ENCODE assay signal across 22 mouse cellular contexts in genomic region chr3:85859311-85859710, GRCm38 (mm10). TPM values are rescaled to one million over a fixed set of nuclear protein-coding genes. Genes with fewer than 3 reads are reported as not detected.
DNase-seq lines count a peak whose midpoint lies in the region; ATAC-seq and TF ChIP-seq lines count a peak whose summit lies in the region.
"Had no signal": no experiment of that assay in that cellular context is flagged by ENCODE, and none has a peak within 500 bp of the region (broad histone marks: within the 10 kb centered on the region; RNA-seq: fewer than 3 reads in every experiment).

No protein-coding gene starts in this region.

- no peak for DNase-seq in gastrocnemius, adult 2 months
- no peak for DNase-seq in gastrocnemius, postnatal 36 days
- DNase-seq in heart, postnatal 14 days: no peak
- DNase-seq in heart, adult 18-20 months: no peak
- DNase-seq in lung, postnatal 0 days (ENCODE audit: low spot score): no peak
- DNase-seq in lung, postnatal 4 days: no peak
- DNase-seq: adrenal gland, postnatal 10 days; adrenal gland, postnatal 36 days; cerebellum, adult 18-20 months; cerebellum, adult 9-10 months; cerebellum, postnatal 14 days had no signal

- peak overlapping the region; percentile 95 for H3K27ac ChIP-seq in gastrocnemius, adult 2 months
- peak overlapping the region; percentile 87 for H3K27ac ChIP-seq in heart, embryonic 13.5 days (replicated peaks)
- peak overlapping the region; percentile 96 for H3K27ac ChIP-seq in heart, embryonic 16.5 days (ENCODE audit: low read length)
- H3K27ac ChIP-seq in lung, postnatal 0 days (ENCODE audit: low read length): 0 out of 2 replicates have a peak overlapping the region, but pooled peaks have one; percentile 34
- H3K27ac ChIP-seq: forebrain, embryonic 10.5 days; forebrain, embryonic 13.5 days; hindbrain, embryonic 12.5 days; hindbrain, embryonic 15.5 days had no signal

- intact Hi-C loops in gastrocnemius, adult 2 months (cut with DNase I): no loop called here
- intact Hi-C loops in gastrocnemius, postnatal 36 days (cut with DNase I): no loop called here
- intact Hi-C loops in heart, postnatal 14 days (cut with DNase I): no loop called here

- H3K27me3 ChIP-seq in heart, embryonic 13.5 days (replicated peaks): no peaks in the 10 kb centered on the region
- H3K27me3 ChIP-seq in heart, embryonic 16.5 days (ENCODE audit: control insufficient read depth, insufficient read depth, low read length): no peaks in the 10 kb centered on the region
- no peaks in the 10 kb centered on the region for H3K27me3 ChIP-seq in lung, postnatal 0 days (replicated peaks; ENCODE audit: insufficient read depth, low read length)
- H3K27me3 ChIP-seq: forebrain, embryonic 13.5 days; hindbrain, embryonic 12.5 days; hindbrain, embryonic 15.5 days had no signal

- 68% methylated on average over 6 of the region's 6 CpGs for WGBS in heart, embryonic 13.5 days
- 65% methylated on average over 6 of the region's 6 CpGs for WGBS in heart, embryonic 16.5 days
- whole genome bisulfite sequencing in lung, postnatal 0 days: 48% methylated on average over 6 of the region's 6 CpGs

- 0 out of 2 replicates have a peak overlapping the region, but pooled peaks have one; percentile 26 for H3K9ac ChIP-seq in heart, embryonic 13.5 days
- H3K9ac ChIP-seq in heart, embryonic 16.5 days (ENCODE audit: low read length): 0 out of 2 replicates have a peak overlapping the region, but pooled peaks have one; percentile 22
- no peak overlapping the region for H3K9ac ChIP-seq in lung, postnatal 0 days (replicated peaks; ENCODE audit: low read depth)
- H3K9ac ChIP-seq: forebrain, embryonic 13.5 days; hindbrain, embryonic 12.5 days; hindbrain, embryonic 15.5 days had no signal

- no peak for TF ChIP-seq CTCF in gastrocnemius, adult 2 months (IDR thresholded peaks at IDR 0.05)
- no peak for TF ChIP-seq CTCF in lung, postnatal 0 days (IDR thresholded peaks at IDR 0.05)

- no peak for ATAC-seq in heart, embryonic 13.5 days (ENCODE audit: extremely low read depth, insufficient number of reproducible peaks, low FRiP score, low TSS enrichment)
- no peak for ATAC-seq in heart, embryonic 16.5 days (replicated peaks; ENCODE audit: extremely low read depth, insufficient read depth, low FRiP score)
- no peak for ATAC-seq in lung, postnatal 0 days
- ATAC-seq: activated CD4-positive, CD25-positive, alpha-beta regulatory T cell, adult 4 months; forebrain, embryonic 13.5 days; forebrain, embryonic 16.5 days; intestine, postnatal 0 days had no signal

- peak overlapping the region; percentile 60 for H3K4me3 ChIP-seq in gastrocnemius, adult 2 months
- H3K4me3 ChIP-seq in heart, embryonic 13.5 days: no peak overlapping the region
- no peak overlapping the region for H3K4me3 ChIP-seq in heart, embryonic 16.5 days (ENCODE audit: low read length)
- H3K4me3 ChIP-seq in lung, postnatal 0 days (ENCODE audit: low read depth, low read length): no peak overlapping the region
- H3K4me3 ChIP-seq: forebrain, embryonic 10.5 days; forebrain, embryonic 13.5 days; heart, embryonic 10.5 days; hindbrain, embryonic 12.5 days; hindbrain, embryonic 15.5 days had no signal

- no peaks in the 10 kb centered on the region for H3K9me3 ChIP-seq in heart, embryonic 13.5 days
- no peaks in the 10 kb centered on the region for H3K9me3 ChIP-seq in heart, embryonic 16.5 days (replicated peaks; ENCODE audit: control insufficient read depth, low read length)
- no peaks in the 10 kb centered on the region for H3K9me3 ChIP-seq in lung, postnatal 0 days (ENCODE audit: low read length)
- H3K9me3 ChIP-seq: forebrain, embryonic 10.5 days; forebrain, embryonic 13.5 days; heart, embryonic 10.5 days; hindbrain, embryonic 12.5 days; hindbrain, embryonic 15.5 days had no signal

- peaks cover 33% of the 10 kb centered on the region for H3K4me1 ChIP-seq in heart, embryonic 13.5 days
- H3K4me1 ChIP-seq in heart, embryonic 16.5 days (ENCODE audit: control insufficient read depth, insufficient read depth, low read length): peaks cover 27% of the 10 kb centered on the region
- no peaks in the 10 kb centered on the region; the same call in 1 of the 2 replicates for H3K4me1 ChIP-seq in lung, postnatal 0 days (ENCODE audit: insufficient read depth, low read depth, low read length)
- H3K4me1 ChIP-seq: hindbrain, embryonic 12.5 days; hindbrain, embryonic 15.5 days had no signal

- H3K4me2 ChIP-seq in heart, embryonic 13.5 days: peak overlapping the region; percentile 47; the same call in 1 of the 2 replicates
- no peak overlapping the region; the same call in 1 of the 2 replicates for H3K4me2 ChIP-seq in heart, embryonic 16.5 days (ENCODE audit: low read depth, low read length)
- no peak overlapping the region for H3K4me2 ChIP-seq in lung, postnatal 0 days (replicated peaks; ENCODE audit: low read depth, low read length)
- H3K4me2 ChIP-seq: forebrain, embryonic 13.5 days; hindbrain, embryonic 12.5 days; hindbrain, embryonic 15.5 days had no signal

- no peaks in the 10 kb centered on the region for H3K36me3 ChIP-seq in heart, embryonic 13.5 days
- no peaks in the 10 kb centered on the region for H3K36me3 ChIP-seq in heart, embryonic 16.5 days (ENCODE audit: control insufficient read depth, insufficient read depth)
- no peaks in the 10 kb centered on the region for H3K36me3 ChIP-seq in lung, postnatal 0 days (ENCODE audit: insufficient read depth, low read length)
- H3K36me3 ChIP-seq: forebrain, embryonic 10.5 days; heart, embryonic 10.5 days; hindbrain, embryonic 12.5 days; hindbrain, embryonic 15.5 days had no signal

- no peak for TF ChIP-seq EP300 in lung, postnatal 0 days (IDR thresholded peaks at IDR 0.05)

RNA-seq across cellular contexts. Expression of gene Glt28d2, which starts 28.0 kb away (rescaled TPM):
- 1 to 10 TPM; 8.0 to 9.4 TPM for total RNA-seq in gastrocnemius, adult 2 months (2021)
- total RNA-seq in gastrocnemius, postnatal 36 days (2021): 1 to 10 TPM; 5.3 to 8.5 TPM
- polyA plus RNA-seq in heart, embryonic 13.5 days (2015; fragmentation: Nextera tagmentation; extraction: Ambion mirVana): 0.80 and 1.4 TPM in 2 replicates
- 1 to 10 TPM; 7.3 to 7.6 TPM for total RNA-seq in heart, postnatal 14 days (2021)
- polyA plus RNA-seq in heart, embryonic 16.5 days (2015; fragmentation: Nextera tagmentation; extraction: Ambion mirVana): 2.8 and 2.9 TPM in 2 replicates
- 1 to 10 TPM; 8.1 to 8.6 TPM for total RNA-seq in heart, adult 18-20 months (2021)
- polyA plus RNA-seq in lung, postnatal 0 days (2015; fragmentation: Nextera tagmentation; extraction: Ambion mirVana): 4.3 and 5.7 TPM in 2 replicates

RNA-seq across cellular contexts. Expression of gene Gm37240, which starts 28.0 kb away (rescaled TPM):
- total RNA-seq in gastrocnemius, adult 2 months (2021): 10 to 100 TPM; 34.5 to 37.4 TPM
- 10 to 100 TPM; 35.6 to 41.7 TPM for total RNA-seq in gastrocnemius, postnatal 36 days (2021)
- 7.2 and 7.5 TPM in 2 replicates for polyA plus RNA-seq in heart, embryonic 13.5 days (2015; fragmentation: Nextera tagmentation; extraction: Ambion mirVana)
- 10 to 100 TPM; 39.0 to 42.7 TPM for total RNA-seq in heart, postnatal 14 days (2021)
- 18.4 and 19.3 TPM in 2 replicates for polyA plus RNA-seq in heart, embryonic 16.5 days (2015; fragmentation: Nextera tagmentation; extraction: Ambion mirVana)
- 10 to 100 TPM; 30.0 to 39.3 TPM for total RNA-seq in heart, adult 18-20 months (2021)
- 8.9 and 13.4 TPM in 2 replicates for polyA plus RNA-seq in lung, postnatal 0 days (2015; fragmentation: Nextera tagmentation; extraction: Ambion mirVana)
- total RNA-seq: hematopoietic stem cell, adult 5-6 weeks had no signal

RNA-seq across cellular contexts. Expression of gene Fam160a1, which starts 42.2 kb away (rescaled TPM):
- 10 to 100 TPM; 54.3 to 56.8 TPM for total RNA-seq in gastrocnemius, adult 2 months (2021)
- 10 to 100 TPM; 55.5 to 57.7 TPM for total RNA-seq in gastrocnemius, postnatal 36 days (2021)
- polyA plus RNA-seq in heart, embryonic 13.5 days (2015; fragmentation: Nextera tagmentation; extraction: Ambion mirVana): 3.5 and 4.0 TPM in 2 replicates
- 10 to 100 TPM; 47.7 to 50.4 TPM for total RNA-seq in heart, postnatal 14 days (2021)
- 10.0 and 10.2 TPM in 2 replicates for polyA plus RNA-seq in heart, embryonic 16.5 days (2015; fragmentation: Nextera tagmentation; extraction: Ambion mirVana)
- 10 to 100 TPM; 47.6 to 48.0 TPM for total RNA-seq in heart, adult 18-20 months (2021)
- polyA plus RNA-seq in lung, postnatal 0 days (2015; fragmentation: Nextera tagmentation; extraction: Ambion mirVana): 4.6 and 5.3 TPM in 2 replicates
- total RNA-seq: hematopoietic stem cell, adult 5-6 weeks had no signal

Comparison
In these comparisons a context has a peak if more than half of its experiments do, and no peak if none do; other contexts are left out.
1. H3K27ac ChIP-seq: peak in every context shown above with its lines; median percentile 96 in heart, embryonic 16.5 days; 95 in gastrocnemius, adult 2 months; 87 in heart, embryonic 13.5 days; 34 in lung, postnatal 0 days.